Mouse (Mus musculus): ENCODE data around the gene Fam25c.
"Not testable (repeated sequence)": the region's sequence is repeated elsewhere in the genome, so short reads cannot be mapped to it uniquely, and the experiment has no call there.

Fam25c gene

DNA sequence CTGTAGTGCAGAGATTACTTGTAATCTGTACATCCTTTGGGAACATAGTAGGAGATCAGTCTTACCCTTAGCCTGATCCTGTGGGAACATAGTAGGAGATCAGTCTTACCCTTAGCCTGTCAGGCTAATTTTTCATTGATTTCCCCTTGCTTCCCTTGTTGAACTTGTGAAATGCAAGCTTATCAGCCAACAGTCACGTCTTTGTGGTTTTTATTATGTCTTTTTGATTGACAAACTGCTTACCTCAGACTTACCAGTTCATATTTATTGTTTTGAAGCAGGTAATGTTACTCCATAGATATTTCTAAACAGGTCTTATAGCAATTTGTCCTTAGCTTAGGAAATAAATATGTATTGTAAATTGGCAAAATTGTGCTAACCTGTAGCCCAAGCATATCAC lies 27.6 kb downstream of the Fam25c start:
- DNase-seq (ENCODE audit: extremely low spot score, low spot score), result no peak

DNA sequence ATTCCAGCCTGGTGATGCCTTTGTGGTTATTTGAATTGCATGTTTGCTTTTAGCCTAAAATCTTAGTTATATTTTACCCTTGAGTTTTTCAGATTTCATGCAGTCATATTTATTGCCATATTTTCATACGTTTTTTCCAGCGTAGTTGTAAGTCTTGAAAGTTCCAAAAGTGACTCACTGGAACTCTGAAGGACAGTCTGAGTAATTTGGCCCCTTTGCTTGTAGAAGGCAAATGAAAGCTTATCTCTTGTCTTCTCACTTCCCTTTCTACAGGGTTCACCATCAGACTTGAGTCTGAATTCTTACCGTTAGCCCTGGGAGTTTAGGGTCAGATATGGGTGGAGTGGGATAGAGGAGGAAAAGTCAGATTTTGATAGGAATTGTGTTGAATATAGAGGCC lies 28.6 kb downstream of the Fam25c start:
- DNase-seq (ENCODE audit: extremely low spot score, low spot score), result no peak

DNA sequence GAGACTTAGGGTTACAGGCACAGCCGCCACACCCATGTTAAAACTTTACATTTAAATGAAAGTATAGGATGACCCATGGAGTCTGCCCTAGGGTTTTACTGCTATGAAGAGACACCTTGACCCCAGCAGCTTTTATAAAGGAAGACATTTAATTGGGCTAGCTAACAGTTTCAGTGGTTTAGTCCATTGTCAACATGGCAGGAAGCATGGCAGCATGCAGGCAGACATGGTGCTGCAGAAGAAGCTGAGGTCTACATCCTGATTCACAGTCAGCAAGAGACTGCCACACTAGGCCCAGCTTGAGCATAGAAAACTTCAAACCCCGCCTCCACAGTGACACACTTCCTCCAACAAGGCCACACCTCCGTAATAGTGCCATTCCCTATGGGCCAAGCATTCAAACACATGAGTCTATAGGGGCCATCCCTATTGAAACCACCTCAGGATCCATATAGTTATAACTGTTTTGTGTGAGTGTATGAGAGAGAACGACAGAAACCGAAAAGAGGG lies 31.6 kb downstream of the Fam25c start:
- DNase-seq (ENCODE audit: extremely low spot score, low spot score), result no peak

DNA sequence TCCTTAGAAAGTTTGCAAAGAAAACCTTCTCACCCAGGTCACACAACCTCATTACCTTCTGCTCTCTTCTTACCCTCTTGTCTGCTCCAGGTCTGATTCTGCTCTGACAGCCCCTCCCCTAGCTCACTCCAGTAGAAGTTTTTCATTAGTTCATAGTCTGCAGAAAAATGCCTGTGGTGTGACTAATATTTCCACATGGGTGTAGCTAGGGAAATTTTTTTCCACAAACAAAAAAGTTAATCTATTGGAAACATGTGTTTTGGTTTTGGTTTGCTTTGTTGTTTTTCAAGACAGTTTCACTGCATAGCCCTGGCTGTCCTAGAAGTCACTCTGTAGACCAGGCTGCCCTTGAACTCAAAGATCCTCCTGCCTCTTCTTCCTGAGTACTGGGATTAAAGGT lies 37.1 kb downstream of the Fam25c start:
- DNase-seq (ENCODE audit: extremely low spot score, low spot score), result no peak

DNA sequence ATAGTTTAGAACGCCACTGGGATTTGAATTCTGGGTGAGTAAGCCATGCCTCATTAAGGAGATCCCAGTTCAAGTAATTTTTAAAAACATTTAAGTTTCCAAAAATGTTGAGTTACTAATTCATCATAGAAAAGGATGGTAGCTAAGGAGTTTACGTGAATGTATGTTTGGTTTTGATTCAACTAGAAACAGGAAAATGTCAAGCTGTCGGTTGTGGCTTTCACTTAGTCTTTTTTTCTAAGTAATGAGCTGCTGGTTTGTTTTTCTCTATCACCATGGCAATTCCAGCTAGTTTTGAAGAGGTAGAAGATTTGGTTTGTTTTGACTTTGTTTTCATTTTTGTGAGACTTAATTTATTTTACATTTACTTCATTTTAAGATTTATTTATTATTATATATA lies 37.8 kb downstream of the Fam25c start:
- DNase-seq (ENCODE audit: extremely low spot score, low spot score), result no peak

DNA sequence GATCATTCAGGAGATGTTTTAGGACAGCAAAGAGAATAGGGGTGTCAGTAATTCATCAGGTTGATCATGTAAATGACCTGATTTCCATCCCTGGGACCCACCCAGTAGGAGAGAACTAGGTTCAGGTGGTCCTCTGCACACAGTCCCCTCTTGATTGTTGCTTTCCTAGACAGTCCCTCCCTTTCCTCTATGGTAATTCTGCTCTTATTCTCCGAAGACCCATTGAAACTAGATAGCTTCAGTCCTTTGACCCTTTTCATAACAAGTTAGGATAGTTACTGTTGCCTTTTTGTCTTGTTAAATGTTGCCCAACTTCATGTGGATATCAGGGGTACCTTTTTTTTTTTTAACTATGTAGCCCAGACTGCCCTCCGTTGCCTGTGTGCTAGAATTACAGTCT lies 38.9 kb downstream of the Fam25c start:
- DNase-seq (ENCODE audit: extremely low spot score, low spot score), result no peak

DNA sequence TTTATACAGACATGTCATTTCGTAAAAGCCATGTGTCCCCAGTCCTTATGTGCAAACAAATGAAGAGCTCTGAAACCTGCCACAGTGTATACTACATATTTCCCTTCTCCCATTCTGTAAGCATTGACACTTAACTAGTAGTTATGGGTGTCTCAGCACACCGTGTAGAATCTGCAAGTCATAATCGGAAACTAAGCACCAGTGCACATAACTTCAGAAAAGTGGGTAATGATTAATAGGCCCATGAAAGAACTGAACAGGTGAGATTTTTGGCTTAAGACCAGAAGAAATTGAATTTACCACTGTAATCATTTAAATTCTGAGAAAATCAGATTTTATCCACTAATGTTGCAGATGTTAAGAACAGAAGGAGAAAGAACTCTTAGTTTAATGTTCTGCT lies 40.4 kb downstream of the Fam25c start:
- no peak for DNase-seq (ENCODE audit: extremely low spot score, low spot score)

DNA sequence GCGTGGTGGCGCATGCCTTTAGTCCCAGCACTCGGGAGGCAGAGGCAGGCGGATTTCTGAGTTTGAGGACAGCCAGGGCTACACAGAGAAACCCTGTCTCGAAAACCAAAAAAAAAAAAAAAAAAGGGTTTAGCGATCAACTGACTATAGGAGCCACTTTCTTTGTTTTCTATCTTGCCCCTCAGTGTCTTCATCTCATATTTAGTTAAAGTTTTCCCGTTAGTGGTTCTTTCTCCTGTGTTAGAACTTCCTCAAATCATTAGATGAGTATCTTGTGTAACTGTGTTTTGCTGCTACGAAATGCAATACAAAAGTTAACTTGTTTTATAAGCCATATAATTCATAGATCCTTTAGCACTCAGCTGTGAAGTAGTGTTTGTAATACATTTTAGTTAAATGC lies 40.9 kb downstream of the Fam25c start:
- DNase-seq (ENCODE audit: extremely low spot score, low spot score), result not testable (repeated sequence)

DNA sequence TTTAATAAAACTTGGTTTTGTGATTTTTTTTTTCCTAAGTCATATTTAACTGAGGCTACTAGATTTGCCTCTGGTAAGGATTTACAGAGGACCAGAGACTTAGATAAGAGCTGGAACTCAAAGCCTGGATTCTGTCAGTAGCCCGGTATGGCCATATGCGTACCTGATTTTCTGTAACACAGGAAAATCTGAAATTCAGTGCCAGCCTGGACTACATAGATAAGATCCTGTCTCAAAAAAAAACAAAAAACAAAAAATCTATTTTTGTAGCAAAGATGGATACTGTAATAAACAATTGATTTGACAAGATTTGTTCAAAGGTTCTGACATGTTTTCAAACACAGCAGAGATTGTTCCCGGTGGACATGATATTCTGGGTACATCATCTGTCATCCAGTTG lies 41.6 kb downstream of the Fam25c start:
- no peak for DNase-seq (ENCODE audit: extremely low spot score, low spot score)

DNA sequence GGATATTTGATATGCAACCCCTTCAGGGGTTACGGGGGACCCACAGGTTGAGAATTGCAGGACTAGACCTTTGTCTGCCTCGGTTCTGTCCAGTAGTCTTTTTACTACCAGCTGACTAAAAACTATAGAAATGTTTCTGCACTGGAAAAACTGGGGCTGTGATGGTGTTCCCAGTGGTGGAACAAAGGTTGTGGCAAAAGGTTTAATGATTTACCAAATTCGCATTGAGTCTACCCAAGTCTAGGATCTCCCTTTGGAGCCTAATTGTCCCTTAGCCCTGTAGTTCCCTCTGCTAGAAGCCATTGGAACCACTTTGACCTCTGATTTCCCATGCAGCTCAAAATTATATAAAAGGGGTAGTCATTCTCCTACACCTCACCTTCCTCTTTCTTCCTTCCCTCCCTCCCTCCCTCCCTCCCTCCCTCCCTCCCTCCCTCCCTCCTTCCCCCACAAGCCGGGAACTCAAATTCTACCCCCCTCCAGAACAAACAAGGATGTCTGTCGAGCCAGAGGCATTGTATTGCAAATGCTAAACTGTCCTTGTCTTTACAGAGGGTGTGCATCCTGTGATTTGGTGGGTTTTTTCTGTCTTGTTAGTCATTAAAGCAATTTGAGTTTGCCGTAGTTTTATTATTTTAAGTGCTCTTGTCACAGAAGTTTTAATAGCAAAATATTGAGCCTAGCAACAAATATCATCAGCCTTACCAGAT lies 42.7 kb downstream of the Fam25c start:
- peak; percentile 14 for DNase-seq (ENCODE audit: extremely low spot score, low spot score)

DNA sequence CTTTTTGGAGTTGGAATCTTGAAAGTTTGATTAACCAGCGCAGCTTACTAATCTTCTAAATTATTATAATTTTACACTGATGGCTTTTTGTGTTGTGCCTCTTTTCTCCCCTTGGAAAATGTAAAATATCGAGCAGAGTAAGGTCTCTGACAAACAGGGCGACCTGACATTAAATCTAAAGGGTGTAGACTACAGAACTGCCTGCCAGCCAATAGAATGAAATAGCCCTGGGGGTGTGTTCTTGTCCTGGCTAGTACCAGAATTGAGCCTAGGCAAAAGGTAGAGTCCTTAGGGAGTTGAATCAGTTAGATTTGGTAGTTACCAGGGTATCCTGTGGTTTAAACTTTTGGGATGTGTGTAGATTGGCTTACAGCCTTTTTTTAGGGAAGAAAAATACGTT lies 43.5 kb downstream of the Fam25c start:
- DNase-seq (ENCODE audit: extremely low spot score, low spot score), result peak; percentile 17

DNA sequence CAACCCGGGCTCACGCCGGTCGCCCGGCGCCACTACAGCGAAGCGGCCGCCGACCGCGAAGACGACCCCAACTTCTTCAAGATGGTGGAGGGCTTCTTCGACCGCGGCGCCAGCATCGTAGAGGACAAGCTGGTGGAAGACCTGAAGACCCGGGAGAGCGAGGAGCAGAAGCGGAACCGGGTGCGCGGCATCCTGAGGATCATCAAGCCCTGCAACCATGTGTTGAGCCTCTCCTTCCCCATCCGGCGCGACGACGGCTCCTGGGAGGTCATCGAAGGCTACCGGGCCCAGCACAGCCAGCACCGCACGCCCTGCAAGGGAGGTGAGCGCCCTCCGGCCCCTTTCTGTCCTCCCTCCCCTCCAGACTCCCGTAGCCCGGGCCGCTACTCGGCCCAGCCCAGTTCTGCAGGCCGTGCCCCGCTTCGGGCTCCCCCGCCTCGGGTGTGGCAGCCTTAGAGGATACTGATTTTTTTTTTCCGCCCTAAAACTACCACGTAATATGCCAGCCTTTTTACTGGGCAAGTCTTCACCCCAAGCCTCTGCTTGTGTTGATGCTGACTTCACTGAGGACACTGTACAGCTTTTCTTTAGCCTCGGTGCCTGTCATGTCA lies 44.1 kb downstream of the Fam25c start:
- DNase-seq (ENCODE audit: extremely low spot score, low spot score), result peak; percentile 72

DNA sequence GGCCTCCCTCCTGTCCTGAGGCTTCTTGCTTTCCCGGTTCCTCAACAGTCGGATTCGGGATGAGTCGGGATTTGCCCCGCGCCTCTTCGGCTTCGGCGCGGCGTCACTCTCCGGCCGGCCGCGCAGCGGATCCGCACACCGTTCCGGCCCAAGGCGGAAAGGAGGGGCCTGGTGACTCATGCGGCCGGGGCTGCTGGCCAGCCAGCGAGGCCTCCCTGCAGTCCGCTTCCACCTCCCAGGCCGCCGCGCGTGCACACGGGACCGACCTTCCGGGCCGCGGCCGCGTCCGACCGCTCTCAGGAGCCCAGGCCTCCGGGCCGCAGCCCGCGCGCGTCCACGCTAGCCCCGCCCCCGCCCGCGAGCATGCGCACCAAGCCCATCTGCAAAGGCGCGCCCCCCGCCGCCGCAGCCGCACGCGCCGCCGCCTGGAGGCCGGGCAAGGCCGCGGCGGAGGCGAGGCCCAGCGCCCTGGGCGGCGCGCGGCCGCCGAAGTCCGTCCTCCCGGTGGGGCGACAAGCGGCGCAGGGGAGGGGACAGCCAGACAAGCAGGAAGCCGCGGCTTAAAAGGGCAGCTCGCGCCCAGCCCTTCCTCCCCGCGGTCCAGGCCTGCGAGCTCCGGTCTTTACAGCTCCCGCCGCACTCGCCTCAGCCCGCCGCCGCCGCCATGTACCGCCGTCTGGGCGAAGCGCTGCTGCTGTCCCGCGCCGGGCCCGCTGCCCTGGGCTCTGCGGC lies 44.8 kb downstream of the Fam25c start, which contains the start of the genes Shld2 and Glud1:
Gene Shld2 (minus strand): TSS at position 260 of the 732 bp plus-strand sequence.
Gene Glud1 (plus strand): TSS at position 494 of the 732 bp plus-strand sequence.
- DNase-seq (ENCODE audit: extremely low spot score, low spot score), result peak; percentile 96

DNA sequence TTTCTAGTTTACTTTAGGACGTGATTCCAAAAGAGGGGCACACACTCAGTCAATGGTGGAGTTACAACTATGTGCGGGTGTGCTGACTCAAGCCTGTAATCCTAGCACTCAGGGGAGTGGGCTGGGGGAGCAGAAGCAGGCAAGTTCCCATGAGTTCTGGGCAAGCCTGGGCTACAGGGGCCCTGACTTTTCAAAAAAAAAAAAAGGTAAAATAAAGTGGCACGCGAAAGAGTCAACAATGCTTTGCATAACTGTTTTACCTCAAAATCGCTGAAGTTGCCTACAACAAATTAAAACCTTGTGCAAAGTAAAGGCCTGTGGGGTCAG lies 45.4 kb downstream of the Fam25c start:
- DNase-seq (ENCODE audit: extremely low spot score, low spot score), result no peak

DNA sequence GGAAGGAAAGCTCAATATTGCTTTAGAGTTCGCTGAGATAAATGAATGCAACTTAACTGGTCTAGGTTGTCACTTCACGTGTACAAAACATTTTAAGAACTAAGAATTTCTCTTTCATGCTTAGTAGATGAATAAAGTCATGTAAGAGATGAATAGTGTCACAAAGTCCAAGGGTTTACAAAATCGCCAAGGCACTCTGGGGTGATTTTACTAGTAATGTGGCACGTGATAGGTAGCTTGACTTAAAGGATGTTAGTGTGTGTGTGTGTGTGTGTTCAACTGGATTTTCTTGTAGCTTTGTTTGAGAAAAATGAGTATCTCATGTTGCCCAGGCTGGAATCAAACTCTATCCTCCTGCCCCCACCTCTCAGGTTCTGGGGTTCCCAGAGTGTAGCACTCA lies 46.0 kb downstream of the Fam25c start:
- DNase-seq (ENCODE audit: extremely low spot score, low spot score), result no peak

DNA sequence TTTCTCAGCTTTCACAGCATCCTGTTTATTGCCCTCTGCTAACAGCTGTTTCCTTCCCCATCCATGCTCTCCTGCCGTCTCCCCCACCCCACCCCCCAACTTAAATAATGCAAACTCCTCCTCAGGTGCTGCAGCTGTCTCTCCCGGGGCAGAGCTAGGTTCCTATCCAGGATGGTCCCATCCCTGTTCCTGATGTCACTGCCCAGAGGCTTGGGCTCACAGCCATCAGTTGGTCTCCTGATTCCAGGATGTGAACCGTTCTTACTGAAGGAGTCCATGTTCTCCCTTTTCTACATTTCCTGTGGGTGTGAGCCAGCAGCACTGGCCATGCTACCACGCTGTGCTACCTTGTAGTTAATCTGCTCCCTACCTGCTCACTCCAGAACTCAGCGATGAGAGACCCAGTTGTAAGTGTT lies 52.0 kb downstream of the Fam25c start:
- no peak for DNase-seq (ENCODE audit: extremely low spot score, low spot score)

DNA sequence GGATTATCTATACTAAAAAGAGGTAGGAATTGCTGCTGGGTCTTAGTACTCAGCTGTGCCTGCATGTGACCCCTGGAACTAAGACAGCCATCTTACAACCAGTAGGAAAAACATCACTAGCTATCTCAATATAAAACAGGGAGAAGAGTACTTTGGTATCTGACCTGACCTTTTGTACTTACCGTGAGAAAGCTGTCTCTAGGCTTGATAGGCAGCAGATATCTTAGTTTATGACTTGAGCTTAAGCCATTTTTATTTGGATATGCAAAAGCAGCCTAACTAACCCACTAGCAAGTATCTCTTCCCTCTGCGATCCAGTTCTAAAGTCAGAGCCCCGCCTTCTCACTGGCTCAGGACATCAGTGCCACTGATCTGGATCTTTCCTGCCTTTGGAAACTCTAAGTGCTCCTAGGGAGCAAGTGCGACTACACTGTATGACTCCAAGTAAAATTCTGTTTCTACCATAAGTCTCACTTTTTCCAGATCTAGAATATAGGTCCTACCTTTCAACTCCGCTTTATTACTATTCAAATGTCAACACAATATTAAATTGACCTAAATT lies 52.5 kb downstream of the Fam25c start:
- DNase-seq (ENCODE audit: extremely low spot score, low spot score), result no peak

All from neural tube, embryonic 10.5 days (tissue).